8 mouse cellular contexts compared by ENCODE assay signal in genomic region chr17:66448421-66449405, GRCm38 (mm10). TPM values are rescaled to one million over a fixed set of nuclear protein-coding genes. Genes with fewer than 3 reads are reported as not detected.
DNase-seq lines count a peak whose midpoint lies in the region; ATAC-seq lines count a peak whose summit lies in the region.

No protein-coding gene starts in this region.

- H3K27me3 ChIP-seq in intestine, embryonic 16.5 days (replicated peaks; ENCODE audit: control insufficient read depth, insufficient read depth, low read length) = peaks cover 45% of the 10 kb centered on the region
- H3K27me3 ChIP-seq in liver, embryonic 12.5 days (replicated peaks) = peaks cover 95% of the 10 kb centered on the region
- H3K27me3 ChIP-seq in neural tube, embryonic 13.5 days = peaks cover 13% of the 10 kb centered on the region; the same call in 1 of the 2 replicates

- no peaks in the 10 kb centered on the region for H3K9me3 ChIP-seq in intestine, embryonic 16.5 days (ENCODE audit: control insufficient read depth, low read length)
- H3K9me3 ChIP-seq in liver, embryonic 12.5 days (replicated peaks) = no peaks in the 10 kb centered on the region
- no peaks in the 10 kb centered on the region for H3K9me3 ChIP-seq in neural tube, embryonic 13.5 days

- intact Hi-C loops in left cerebral cortex, postnatal 36 days (cut with DNase I) = loop anchor here (5.0 kb wide), 2 partner anchors 81 to 96 kb away; no protein-coding TSS in a partner anchor

- peak overlapping the region; percentile 99 for H3K4me2 ChIP-seq in intestine, embryonic 16.5 days (ENCODE audit: low read depth, low read length)
- H3K4me2 ChIP-seq in liver, embryonic 12.5 days = peak overlapping the region; percentile 80
- H3K4me2 ChIP-seq in neural tube, embryonic 13.5 days = peak overlapping the region; percentile 91

- H3K4me3 ChIP-seq in intestine, embryonic 16.5 days (ENCODE audit: low read length) = peak overlapping the region; percentile 76
- peak overlapping the region; percentile 60 for H3K4me3 ChIP-seq in liver, embryonic 12.5 days
- H3K4me3 ChIP-seq in neural tube, embryonic 13.5 days = peak overlapping the region; percentile 92

- ATAC-seq in intestine, embryonic 16.5 days = peak; percentile 38
- ATAC-seq in liver, embryonic 12.5 days = peak; percentile 36; the same call in 1 of the 2 replicates
- peak; percentile 36 for ATAC-seq in neural tube, embryonic 13.5 days (ENCODE audit: low read depth)

- under 1% methylated on average over 116 of the region's 136 CpGs for WGBS in intestine, embryonic 16.5 days
- 2% methylated on average over 109 of the region's 136 CpGs for WGBS in liver, embryonic 12.5 days (ENCODE audit: insufficient replicate concordance)
- whole genome bisulfite sequencing in neural tube, embryonic 13.5 days = under 1% methylated on average over 95 of the region's 136 CpGs

- H3K4me1 ChIP-seq in intestine, embryonic 16.5 days (ENCODE audit: control insufficient read depth, insufficient read depth, low read length) = peaks cover 18% of the 10 kb centered on the region
- H3K4me1 ChIP-seq in liver, embryonic 12.5 days = peaks cover 18% of the 10 kb centered on the region
- H3K4me1 ChIP-seq in neural tube, embryonic 13.5 days (replicated peaks) = peaks cover 65% of the 10 kb centered on the region

- peak overlapping the region; percentile 76 for H3K9ac ChIP-seq in intestine, embryonic 16.5 days (ENCODE audit: low read depth, low read length)
- peak overlapping the region; percentile 41 for H3K9ac ChIP-seq in liver, embryonic 12.5 days
- peak overlapping the region; percentile 99 for H3K9ac ChIP-seq in neural tube, embryonic 13.5 days

- H3K36me3 ChIP-seq in intestine, embryonic 16.5 days (ENCODE audit: control insufficient read depth, insufficient read depth, low read length) = no peaks in the 10 kb centered on the region
- H3K36me3 ChIP-seq in liver, embryonic 12.5 days = no peaks in the 10 kb centered on the region
- H3K36me3 ChIP-seq in neural tube, embryonic 13.5 days = no peaks in the 10 kb centered on the region

- peak; percentile 50 to 53 for DNase-seq in left cerebral cortex, postnatal 36 days (ENCODE audit: low spot score in 2 of 2)
- no peak for DNase-seq in left cerebral cortex, adult 8-10 months (ENCODE audit: low spot score in 2 of 2)
- DNase-seq in cerebellum, postnatal 36 days = peak; percentile 51 to 67
- peak; percentile 37 to 59 for DNase-seq in gastrocnemius, postnatal 4 days (ENCODE audit: low spot score in 2 of 2)
- peak; percentile 25 to 33 for DNase-seq in urinary bladder, postnatal 36 days (ENCODE audit: low spot score in 2 of 2)

- peak overlapping the region; percentile 54 for H3K27ac ChIP-seq in intestine, embryonic 16.5 days (ENCODE audit: low read length)
- H3K27ac ChIP-seq in liver, embryonic 12.5 days = no peak overlapping the region
- peak overlapping the region; percentile 97 for H3K27ac ChIP-seq in neural tube, embryonic 13.5 days (replicated peaks)

RNA-seq across cellular contexts. Expression of gene Mtcl1, which starts 0.8 kb away (rescaled TPM):
- total RNA-seq in left cerebral cortex, postnatal 36 days (2021) = 100 to 1,000 TPM in 1 of 2 experiments, 10 to 100 TPM in 1; 95.3 to 117 TPM
- 100 to 1,000 TPM; 111 to 123 (median 120) TPM for total RNA-seq in left cerebral cortex, adult 8-10 months (2022)
- total RNA-seq in gastrocnemius, postnatal 4 days (2021) = 10 to 100 TPM; 30.3 to 31.4 TPM
- 4.0 and 4.1 TPM in 2 replicates for polyA plus RNA-seq in intestine, embryonic 16.5 days (2015; fragmentation: Nextera tagmentation; extraction: Ambion mirVana)
- 0.60 and 0.75 TPM in 2 replicates for polyA plus RNA-seq in liver, embryonic 12.5 days (2016; fragmentation: Nextera tagmentation; extraction: Ambion mirVana)
- 26.4 and 28.0 TPM in 2 replicates for polyA plus RNA-seq in neural tube, embryonic 13.5 days (2015; fragmentation: Nextera tagmentation; extraction: Ambion mirVana)

Comparison
In these comparisons a context has a peak if more than half of its experiments do, and no peak if none do; other contexts are left out.
1. DNase-seq: peak in left cerebral cortex, postnatal 36 days (2 of 2), cerebellum, postnatal 36 days (2 of 2), gastrocnemius, postnatal 4 days (2 of 2) and urinary bladder, postnatal 36 days (2 of 2); none in left cerebral cortex, adult 8-10 months (0 of 2).
2. H3K9ac ChIP-seq: peak in every context shown above with its lines; median percentile 99 in neural tube, embryonic 13.5 days; 76 in intestine, embryonic 16.5 days; 41 in liver, embryonic 12.5 days.
3. Peak in every context shown above with its lines, with median percentiles within 50 percentile points of each other: ATAC-seq, H3K4me2 ChIP-seq and H3K4me3 ChIP-seq.